Mouse (Mus musculus) heart, adult 9 months (tissue): ENCODE data around the gene Pcyox1.
"Not testable (repeated sequence)": the region's sequence is repeated elsewhere in the genome, so short reads cannot be mapped to it uniquely, and the experiment has no call there.

ENCODE experiments used
- DNase-seq, 2 experiments: peaks; one replicate each; pipeline ENCODE4 v3.0.0; 2022; ENCODE audit warnings: low spot score in 2 of 2

Gene Pcyox1

DNA sequence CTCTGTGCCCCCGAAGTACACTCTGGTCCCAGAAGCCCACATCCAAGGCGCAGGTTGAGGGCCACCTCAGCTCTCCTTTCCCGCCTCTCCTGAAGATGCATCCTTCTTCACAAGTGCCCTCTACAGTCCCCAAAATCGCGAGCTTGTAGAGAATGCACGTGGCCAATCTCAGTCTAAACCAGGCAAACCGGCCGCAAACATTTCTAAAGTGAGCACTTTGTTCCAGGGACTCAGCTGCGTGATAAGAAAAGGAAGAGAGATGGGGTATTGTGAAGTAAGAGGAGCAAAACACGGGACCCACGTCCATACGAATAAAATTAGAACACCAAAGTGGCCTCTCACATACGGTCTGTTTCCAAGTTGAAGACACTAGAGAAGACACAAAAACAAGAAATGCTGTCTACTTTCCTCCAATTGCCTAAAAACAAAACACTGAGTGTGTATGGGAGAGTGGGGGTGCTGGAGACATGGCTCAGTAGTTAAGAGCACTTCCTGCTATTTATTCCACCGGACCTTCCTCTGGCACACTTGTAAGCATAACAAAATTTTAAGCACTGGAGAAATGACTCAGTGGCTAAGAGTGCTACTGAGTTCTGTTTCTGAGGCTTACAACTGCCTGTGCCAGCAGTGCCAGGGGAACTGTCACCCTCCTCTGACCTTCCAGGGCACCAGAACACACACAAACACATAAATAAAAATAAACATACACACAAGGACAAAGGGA lies 465 bp upstream of the Pcyox1 start:
- peak in 1 of 2 experiments; percentile 8 for DNase-seq

DNA sequence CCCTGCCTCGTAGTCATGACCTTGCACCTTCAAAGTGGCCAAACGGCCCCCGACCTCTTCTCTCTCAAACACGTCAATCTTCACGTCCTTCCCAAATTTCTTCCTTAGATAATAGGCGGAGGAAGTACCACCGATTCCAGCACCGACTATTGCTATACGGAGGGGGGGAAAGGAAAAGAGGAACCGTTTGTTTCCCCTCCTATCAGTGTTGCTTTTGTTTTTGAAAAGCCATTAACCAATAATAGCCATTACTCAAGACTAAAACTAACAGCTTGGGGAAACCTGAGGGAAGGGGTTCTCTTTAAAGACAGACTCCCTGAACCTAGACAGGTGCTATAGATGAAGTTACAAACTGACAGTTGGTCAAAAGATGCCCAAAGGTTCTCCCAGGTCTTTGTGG lies 985 bp downstream of the Pcyox1 start:
- DNase-seq, result no peak

DNA sequence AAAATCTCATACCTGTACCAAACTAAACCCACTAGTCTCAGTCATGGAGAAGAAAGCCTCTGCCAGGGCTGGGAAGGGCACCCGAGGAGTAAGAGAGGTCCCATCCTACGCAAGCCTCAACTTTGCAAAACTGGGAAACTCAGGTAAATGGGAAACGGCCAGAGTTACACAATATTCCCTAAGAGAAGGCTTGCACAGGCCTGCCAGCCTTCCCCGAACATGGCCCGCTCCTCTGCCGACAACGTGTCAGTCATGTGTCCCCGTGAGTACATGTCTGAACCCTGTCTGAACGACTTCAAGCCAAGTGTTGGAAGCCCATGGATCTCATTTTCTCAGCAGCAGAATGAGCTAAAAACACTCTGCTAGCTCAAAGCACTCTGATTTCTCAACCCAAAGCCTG lies 1.9 kb downstream of the Pcyox1 start:
- no peak for DNase-seq

DNA sequence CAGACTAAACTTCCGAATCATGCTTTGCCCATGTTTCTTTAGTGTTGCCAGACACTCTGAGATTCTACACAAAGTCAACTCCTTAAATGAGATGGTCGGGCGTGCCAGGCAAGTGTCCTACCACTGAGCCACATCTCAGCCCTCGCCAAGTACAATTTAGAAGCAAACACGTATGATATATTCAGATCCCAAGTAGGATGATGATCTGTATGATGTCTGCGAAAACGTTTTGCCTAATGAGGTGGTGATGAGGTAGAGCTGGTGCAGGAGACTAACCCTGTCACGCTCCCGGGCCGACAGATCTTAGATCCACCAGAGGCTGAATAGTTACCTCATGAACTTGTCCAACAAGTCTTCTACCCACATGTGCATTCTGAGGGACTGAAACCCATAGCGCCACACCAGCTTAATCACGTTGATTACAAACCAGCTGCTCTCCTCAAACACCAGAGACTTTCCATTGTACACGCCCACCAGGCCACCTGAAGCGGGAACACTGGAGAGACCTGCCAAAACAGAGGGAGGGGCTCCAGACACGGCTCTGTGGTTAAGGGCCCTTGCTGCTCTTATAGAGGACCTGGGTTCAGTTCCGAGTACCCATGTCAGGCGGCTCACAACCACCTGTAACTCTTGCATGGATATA lies 2.8 kb downstream of the Pcyox1 start:
- DNase-seq, result no peak

DNA sequence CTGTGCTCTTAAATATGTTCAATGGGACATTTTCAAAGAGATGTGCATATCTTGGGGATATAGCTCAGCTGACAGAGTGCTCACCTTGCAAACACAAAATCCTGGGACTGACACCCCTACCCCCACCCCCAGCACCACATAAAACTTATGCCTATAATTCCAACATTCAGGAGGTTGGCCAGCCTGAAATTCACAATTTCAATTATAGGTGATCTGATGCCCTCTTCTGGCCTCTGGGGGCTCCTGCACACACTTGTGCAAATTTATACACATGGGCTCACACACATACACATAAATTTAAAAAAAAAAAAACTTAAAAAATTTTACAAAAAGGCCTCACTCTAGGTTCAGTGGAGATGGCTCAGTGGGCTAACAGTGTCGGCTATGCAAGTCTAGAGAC lies 3.8 kb downstream of the Pcyox1 start:
- DNase-seq, result no peak

DNA sequence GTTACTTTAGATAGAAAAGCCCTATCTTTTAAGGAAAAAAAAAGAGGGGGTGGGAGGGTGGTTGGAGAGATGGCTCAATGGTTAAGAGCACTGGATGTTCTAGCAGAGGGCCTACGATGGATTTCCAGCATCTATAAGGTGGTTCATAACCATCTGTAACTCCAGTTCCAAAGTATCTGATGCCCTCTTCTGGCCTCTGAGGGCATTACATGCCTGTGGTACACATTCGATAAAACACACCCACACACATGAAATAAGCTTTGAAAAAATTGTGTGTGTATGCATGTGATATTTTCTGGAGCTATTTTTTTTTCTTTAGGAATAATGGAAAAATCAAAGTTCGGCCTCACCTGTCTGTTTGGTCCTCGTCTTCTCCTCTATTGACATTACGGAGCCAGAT lies 5.6 kb downstream of the Pcyox1 start:
- no peak for DNase-seq

DNA sequence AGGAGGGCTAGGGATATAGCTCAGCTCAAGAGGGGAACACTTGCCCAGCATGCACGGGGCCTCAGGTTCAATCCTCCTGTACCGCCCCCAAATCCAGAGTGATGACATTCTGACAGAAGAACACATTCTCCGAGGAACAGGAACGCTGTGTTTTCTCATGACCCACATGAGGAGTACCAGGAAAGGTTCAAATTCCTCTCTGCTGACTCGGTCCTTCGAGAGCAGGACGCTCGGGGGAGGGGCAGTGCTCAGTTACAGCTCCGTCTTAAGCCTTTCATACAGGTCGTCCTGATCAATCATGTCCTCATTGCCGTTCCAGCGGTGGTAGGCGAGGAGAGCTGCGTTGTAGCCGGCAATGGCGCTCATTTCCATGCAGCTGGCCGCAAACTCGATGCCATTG lies 8.5 kb downstream of the Pcyox1 start:
- DNase-seq, result no peak

DNA sequence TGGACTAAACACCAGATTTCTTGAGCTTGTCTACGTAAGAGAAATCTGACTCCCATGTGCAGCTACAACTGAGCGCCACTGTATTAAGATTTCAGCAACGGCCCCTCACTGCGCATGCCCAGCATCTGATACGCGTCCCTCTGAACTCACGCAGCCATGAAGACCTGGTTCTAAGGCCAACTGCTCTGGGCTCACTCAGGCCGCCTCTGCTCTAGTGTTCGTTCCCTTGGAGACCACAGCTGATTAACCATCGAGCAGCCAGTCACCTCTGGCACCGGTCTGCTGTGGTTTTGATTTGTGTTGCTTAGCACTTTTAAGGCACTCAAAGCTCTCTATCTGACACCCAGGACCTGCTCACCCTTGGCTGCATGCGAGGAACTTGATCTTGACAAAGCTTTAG lies 9.6 kb downstream of the Pcyox1 start:
- DNase-seq, result no peak

DNA sequence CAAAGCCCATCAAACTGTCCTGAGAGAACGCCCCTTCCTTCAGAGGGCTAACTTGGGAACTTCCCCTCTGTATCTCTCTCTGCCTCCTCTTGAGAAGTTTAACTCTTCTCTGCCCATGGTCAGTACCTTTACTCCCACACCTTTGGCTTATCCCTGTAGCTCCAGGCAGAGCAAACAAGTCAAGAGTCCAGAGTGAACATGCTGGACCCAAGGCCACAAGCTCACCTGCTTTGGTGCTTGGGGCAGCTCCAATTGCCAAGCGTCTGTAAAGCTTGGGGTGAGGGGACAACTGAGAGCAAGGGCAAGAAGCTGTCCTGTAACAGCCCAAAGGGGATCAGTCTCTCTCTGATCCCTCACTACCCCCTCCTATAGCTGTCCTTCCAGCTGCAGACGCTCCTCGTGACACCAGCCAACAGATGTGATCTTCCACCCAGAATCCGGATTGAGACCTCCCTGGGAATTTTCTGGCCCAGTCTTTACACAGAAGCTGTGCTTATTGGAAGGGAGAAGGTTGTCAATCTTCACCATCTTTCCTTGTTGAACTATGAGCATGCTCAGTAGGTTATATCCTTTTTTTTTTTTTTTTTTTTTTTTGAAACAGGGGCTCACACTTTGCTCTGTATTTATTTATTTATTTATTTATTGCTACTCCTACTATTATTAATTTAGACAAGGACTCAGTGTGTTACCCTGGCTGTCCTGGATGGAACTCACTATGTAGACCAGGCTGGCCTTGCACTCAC lies 11.4 kb downstream of the Pcyox1 start:
- no peak for DNase-seq

DNA sequence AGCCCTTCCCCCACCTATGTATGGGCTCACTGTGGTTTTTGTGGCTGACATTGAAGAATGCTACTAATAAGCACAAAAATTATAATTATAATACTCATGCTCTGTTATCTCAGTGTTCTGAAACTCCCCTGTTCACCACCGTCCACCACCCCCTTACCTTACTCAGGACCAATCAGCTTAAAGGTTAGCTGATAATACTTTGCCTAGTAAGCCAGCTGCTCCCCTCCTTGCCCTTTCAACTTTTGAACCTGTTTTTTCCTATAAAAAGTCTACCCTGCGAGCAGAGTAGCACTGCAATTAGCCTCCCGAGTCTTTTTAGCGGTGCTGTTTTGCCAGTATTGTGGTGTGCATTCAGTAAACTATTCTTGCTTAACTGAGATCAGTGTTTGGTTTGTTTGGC lies 12.3 kb downstream of the Pcyox1 start:
- DNase-seq, result no peak

DNA sequence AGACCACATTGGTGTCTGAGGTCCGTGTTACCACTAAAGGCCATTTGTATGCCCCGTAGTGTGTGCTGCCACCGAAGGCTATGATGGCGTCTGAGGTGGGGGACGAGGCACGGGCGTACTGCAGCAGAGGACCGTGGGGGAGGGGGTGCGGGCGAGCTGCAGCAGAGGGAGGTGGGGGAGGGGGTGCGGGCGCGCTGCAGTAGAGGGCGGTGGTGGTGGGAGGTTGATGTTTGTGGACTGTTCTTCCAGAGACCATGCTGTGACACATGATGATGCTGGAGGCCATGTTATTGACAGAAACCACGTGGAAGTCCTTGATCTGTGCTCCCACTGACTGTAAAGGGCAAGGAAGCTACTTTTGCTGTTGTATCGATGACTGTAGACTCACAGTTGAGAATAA lies 13.6 kb downstream of the Pcyox1 start:
- DNase-seq, result no peak

DNA sequence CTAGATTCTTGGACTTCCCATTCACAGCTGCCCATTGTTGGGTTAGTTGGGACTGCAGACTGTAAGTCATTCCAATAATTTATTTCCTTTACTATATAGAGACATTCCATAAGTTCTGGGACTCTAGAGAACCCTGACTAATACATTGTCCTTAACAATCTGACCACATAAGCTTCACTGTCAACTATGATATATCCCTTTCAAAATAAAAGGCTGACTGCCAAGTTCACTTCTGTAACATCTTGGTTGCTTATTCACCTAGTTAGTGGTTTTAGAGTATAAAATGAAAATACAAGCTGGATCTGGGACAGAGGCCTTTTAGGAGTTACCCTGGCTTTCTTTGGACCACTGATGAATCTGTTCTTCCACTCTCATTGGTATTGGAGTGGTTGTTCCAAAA lies 14.4 kb downstream of the Pcyox1 start:
- DNase-seq, result no peak

DNA sequence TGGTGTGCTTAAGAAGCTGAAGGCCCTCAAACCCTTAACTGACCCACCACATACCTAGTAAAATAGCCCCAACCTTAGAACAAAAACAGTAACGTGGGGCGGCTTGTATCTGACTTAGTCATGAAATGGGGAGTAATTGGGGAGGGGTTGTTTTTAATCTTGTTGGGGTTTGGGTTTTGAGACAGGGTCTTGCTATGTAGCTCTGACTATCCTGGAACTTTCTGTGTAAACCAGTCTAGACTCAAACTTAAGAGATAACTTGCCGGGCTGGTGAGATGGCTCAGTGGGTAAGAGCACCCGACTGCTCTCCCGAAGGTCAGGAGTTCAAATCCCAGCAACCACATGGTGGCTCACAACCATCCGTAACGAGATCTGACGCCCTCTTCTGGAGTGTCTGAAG lies 16.8 kb downstream of the Pcyox1 start:
- DNase-seq, result not testable (repeated sequence)

DNA sequence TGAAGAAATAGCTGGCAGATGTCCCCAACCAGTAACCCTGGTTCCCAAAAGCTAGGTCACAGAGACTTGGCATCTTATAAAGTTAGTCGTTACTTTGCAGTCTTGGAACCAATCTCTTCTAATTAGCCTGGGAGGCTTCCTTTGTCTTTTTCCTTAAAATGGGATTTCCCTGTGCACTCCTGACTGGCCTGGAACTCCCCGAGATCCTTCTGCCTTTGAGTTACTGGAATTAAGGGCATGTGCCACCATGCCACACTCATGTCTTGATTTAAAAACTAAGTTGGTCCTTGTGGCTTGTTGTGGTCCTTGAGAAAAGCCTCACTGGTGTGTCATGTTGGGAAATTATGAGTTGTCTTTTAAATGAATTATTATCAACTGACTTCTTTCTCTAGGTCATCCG lies 18.6 kb downstream of the Pcyox1 start:
- no peak for DNase-seq

DNA sequence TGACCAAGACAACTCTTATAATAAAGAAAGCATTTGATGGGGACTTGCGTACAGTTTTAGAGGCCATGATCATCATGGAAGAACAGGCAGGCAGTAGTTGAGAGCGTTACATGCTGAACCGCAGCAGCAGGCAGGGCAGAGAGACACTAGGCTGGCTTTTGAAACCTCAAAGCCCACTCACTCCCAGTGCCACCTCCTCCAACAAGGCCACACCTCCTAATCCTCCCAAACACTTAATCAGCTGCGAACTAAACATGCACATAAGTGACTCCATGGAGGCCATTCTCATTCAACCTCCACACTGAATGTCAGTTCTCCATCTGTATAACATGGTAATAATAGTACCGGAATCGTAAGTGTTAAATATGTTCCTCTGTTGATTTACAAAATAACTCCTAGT lies 23.4 kb downstream of the Pcyox1 start:
- no peak for DNase-seq

DNA sequence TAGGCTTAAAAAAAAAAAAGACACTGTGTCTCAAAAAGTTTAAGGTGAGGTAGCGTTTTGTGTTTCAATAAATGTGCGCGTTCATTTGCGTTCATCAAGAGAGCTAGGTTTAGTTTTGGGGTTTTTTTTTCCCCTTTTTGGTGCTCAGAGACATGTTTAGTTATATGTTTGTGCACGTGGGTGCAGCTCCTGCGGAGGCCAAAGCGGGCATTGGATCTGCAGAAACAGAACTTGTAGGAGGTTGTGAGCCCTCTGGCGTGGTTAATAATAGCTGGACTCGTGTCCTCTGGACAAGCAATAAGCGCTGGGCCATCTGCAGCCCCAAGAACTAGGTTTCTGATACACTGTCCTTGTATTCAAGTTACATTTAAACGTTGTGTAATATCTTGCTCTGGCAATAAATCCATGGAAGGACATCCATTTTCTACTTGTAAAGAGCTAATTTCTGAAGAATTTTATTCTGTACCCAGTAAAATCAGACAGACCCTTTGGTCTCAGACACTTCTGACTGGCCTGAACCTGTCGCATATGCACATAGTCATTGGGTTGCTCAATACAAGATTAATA lies 24.9 kb downstream of the Pcyox1 start:
- DNase-seq, result no peak

DNA sequence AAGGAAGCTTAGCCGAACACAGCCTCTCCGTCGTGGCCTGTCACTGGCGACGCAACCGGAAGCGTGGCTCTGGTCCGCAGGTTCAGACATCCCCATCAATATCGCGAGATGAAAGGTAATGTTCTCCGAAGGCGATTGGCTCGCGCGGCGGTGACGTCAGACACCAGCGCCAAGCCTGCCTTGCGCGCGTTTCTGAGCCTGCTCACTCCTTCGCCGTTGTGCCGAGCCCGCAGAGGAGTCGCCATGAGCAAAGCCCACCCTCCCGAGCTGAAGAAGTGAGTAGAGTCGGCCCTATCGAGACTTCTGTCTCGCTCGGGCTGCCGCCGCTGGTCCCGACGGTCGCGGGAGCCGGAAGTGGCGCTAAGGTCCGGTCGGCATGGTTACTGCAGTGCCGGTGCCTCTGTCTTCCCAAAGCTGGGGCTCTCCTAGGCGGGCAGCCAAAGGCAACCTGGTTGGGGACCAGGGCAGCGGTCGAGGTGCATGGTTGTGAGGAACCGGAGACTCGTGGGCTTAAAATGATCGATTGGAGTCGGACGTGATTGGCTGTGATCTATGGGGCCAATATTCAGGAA lies 25.5 kb downstream of the Pcyox1 start:
- DNase-seq, result peak; percentile 96 to 97

DNA sequence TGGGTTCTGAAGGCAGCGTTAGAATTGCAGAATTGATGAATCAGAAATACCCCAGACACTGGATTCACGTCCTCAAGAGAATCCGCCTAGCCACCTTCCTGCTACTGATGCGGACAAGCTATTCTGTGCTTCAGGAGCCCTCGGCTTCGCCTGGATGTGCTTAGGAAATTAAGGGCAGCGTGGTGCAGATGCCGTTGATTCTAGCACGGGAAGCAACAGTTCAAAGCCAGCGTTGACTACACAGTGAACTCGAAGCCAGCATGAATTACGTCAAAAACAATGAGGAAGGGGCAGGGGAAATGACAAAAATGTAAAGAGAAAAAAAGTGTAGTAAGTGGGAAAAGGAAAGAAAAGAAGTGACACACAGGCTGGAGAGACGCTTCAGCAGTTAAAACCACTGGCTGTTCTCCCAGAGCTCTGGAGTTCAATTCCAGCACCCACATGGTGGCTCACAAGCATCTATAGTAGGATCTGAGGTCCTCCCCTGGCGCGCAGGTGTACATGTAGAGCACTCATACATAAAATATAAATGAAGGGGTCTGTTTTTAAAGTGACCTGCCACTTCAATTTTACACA lies 26.1 kb downstream of the Pcyox1 start, which contains the start of gene Snrpg:
TSS of gene Snrpg (plus strand) at position 541 of the 576 bp plus-strand sequence.
- no peak for DNase-seq

DNA sequence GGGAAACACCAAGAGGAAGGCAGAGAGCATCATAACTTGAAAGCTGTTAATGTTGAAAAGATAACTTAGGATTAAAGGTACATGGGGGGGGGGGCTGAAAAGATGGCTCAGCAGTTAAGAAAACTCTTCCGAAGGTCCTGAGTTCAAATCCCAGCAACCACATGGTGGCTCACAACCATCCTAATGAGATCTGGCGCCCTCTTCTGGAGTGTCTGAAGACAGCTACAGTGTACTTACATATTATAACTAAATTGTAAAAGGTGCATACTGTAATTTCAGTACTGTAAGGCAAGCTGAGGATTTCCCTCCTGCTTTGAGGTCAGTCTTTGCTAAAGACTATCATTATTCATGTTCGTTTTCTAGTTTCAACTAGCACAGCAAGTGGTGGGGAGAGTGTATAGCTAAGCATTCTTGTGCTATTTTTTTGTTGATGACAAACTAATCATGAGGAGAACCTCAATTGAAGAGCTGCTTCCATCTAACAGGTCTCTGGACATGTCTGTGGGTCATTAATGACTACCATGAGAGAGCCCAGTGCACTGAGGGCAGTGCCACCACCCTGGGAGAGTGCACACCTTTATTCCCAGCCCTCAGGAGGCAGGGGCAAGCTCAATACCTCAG lies 26.8 kb downstream of the Pcyox1 start:
- no peak for DNase-seq

DNA sequence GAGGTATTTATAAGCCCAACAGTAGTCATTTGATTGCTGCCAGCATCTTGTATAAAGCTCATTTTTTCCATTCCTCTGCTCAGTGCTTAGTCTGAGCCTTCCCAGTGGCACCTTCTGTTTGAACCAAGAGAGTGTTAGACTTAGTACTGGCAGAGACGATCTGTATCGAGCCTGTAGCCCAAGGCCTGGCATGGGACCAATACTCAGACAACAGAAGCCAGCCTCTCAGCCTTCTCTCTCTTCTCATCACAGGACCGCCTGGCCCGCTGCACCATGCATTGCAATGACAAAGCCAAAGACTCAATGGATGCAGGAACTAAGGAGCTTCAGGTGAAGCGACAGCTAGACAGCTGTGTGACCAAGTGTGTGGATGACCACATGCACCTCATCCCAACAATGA lies 28.5 kb downstream of the Pcyox1 start:
- DNase-seq, result no peak

DNA sequence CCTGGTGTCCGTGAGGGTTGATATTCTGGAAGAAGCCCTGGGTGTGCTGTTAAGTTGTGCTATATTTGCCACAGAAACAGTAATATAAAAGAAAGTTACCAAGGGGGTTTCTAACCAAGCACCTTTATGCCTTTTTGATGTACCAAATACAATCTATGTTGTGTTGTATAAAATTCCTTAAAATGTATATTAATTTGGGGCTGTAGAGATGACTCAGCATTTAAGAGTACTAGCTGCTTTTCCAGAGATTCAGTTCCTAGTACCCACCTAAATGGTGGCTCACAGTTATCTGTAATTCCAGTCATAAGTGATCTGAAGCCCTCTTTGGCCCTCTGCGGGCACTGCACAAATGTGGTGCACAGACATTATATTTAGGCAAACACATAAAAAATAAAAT lies 30.1 kb downstream of the Pcyox1 start:
- no peak for DNase-seq
